Mouse (Mus musculus) brain, embryonic 14.5 days (tissue): ENCODE results near the gene Olfr544.

Experiments used
- CTCF ChIP-seq: fragments of 200-500 bp; IDR thresholded peaks from 2 replicates; pipeline ENCODE4 v1.5.1; 2012; ENCODE audit warnings: inconsistent platforms, mild to moderate bottlenecking, moderate library complexity, borderline replicate concordance; ENCODE audit not compliant: insufficient read depth, insufficient read length; ENCODE audit errors: extremely low read depth
- POLR2A ChIP-seq: fragments of 200-500 bp; IDR thresholded peaks from 2 replicates; pipeline ENCODE4 v1.6.1; 2012; ENCODE audit warnings: mild to moderate bottlenecking, inconsistent platforms, borderline replicate concordance; ENCODE audit not compliant: poor library complexity, insufficient read depth, insufficient read length, severe bottlenecking; ENCODE audit errors: extremely low read depth

- TF ChIP-seq CTCF (no peak), POLR2A (no peak)
Measured at GRCm38 (mm10) chr7:102479368-102480078, 8.6 kb downstream of the Olfr544 start.
